Mouse (Mus musculus) spleen, adult 10 weeks (tissue): ENCODE results near the gene Olfr1495. TPM values are rescaled to one million over a fixed set of nuclear protein-coding genes. Genes with fewer than 3 reads are reported as not detected.

Source experiments
- polyA plus RNA-seq: library from polyadenylated mRNA; stranded (reverse); fragments of 350-450 nt; fragmentation: Illumina TruSeq; extraction: RNeasy Lipid Tissue Mini Kit (QIAGEN cat#74804); gene quantifications from one replicate; pipeline ENCODE4 v1.2.3, GENCODE M21; 2015; ENCODE audit warnings: low replicate concordance; ENCODE audit not compliant: insufficient read depth

The Olfr1495 gene
- not detected for polyA plus RNA-seq

DNA sequence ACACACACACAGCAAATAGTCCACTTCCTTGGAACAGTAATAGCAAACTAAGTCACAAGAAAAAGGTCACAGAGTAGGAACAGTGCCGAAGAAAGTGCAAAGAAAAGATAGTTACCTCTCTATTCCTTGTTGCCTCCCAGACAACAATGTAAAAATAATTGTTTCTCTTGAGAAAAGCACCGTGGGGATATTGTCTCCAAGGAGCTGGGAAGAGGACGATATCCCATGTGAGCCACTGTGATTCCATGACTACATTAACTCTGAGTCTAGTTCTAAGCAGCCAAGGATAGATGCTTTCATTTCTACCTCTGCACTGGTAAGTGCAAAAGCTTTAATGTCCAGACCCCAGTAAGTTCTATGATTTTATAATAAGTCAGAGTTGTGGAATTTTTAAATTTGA, at the start of gene Olfr1495:
Gene Olfr1495 (plus strand): TSS at position 301 of the 400 bp plus-strand sequence.

DNA sequence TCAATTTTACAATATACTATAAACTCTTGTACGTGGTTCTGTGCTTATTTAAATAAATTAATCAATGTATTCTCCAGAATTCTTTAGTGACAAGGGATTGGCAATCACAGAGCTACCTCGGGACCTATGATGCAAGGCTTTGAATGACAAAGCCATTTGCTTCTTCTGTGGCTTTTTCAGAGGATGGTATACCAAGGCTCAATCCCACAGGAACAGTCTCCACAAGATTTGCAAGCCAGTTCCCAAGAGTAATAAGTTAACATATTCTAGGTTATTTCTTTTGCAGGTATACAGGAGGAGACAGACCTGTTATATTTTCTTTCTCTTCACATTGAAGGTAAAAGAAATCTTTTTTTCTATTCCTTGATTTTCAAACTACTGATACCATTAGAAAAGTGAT, 41.4 kb upstream of the Olfr1495 start, which contains the start of gene Olfr1493-ps1:
Gene Olfr1493-ps1 (plus strand): TSS at position 301 of the 400 bp plus-strand sequence.

DNA sequence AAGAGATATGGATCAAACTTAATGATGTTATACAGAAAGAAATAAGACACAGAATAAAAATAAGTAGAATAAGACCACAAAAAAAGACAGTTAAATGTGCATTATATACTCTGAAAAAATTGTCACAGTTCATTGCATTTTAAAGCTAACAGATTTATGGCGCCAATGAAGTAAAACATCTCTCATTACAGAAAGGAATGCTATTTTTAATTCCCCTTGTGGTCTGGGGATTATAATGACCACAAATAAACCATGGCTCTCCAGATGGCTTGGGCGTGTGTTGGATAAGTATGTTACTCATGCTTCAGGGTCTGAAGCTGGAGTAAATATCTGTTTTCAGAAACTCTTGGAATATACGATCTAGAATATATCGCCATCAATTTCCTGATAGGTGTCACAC, 25.0 kb upstream of the Olfr1495 start, which contains the start of gene Olfr1494:
Gene Olfr1494 (plus strand): TSS at position 301 of the 400 bp plus-strand sequence.

DNA sequence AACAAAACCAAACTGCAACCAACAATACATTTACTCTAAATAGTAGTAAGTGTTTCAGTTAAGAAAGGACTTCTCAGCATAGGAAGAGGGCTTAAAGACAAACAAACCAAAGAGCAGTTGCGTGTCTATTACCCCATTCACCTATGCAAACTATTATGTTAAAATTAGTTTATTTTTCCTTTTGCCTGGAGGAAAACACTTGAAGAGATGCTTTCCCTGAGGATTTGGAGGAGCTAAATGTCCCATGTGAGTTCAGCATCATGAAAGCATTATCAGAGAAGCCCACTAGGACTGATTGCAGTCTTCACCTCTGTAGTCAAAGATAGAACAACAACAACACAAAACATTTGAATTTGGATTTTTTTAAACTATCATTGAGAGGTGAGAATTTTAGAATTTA, 13.2 kb downstream of the Olfr1495 start, which contains the start of gene Olfr1496:
Gene Olfr1496 (plus strand): TSS at position 301 of the 400 bp plus-strand sequence.

DNA sequence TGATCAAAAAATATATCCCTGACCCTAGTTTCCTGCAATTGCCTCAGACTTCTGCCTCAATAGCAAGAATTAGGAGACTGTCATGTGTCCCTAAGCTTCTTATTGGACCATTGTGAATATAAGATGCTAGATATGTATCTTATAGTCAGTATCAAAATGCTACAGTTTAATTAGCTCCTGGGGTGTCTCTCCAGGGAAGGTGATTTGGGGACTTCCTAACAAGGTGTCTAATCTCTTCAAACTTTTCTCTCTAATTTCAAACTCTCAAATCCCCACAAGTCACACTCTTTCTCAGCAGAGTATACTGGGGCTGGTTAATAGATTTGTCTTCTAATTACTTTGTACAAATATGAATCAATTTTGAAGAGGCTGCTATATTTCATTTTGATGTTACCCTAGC, 33.7 kb downstream of the Olfr1495 start, which contains the start of gene Olfr1497:
Gene Olfr1497 (minus strand): TSS at position 101 of the 400 bp plus-strand sequence.

DNA sequence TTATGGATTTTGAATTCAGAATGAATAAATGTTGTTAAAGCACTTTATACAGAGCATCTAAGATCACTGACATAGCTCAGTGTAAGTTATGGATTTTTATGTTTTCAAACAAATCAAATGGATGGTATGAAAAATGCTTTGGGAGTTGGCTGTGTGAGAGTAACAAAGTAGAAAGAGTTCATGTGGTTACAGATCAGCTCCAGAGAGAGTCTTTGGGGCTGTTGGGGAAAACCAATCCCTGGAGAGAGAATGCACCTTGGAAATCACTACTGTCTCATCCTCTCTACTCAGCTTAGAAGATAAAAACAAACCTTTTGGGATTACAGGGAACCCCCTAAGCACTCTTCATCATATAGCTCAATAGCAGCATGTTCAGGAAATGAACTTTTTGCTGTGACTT, 54.9 kb downstream of the Olfr1495 start, which contains the start of gene Olfr1499:
Gene Olfr1499 (minus strand): TSS at position 101 of the 400 bp plus-strand sequence.

Other genes with a start within 250 kb of the Olfr1495 start
- gene Olfr1480, start 236.7 kb upstream of the Olfr1495 start, polyA plus RNA-seq: not detected
- not detected for gene Olfr1484, start 181.1 kb upstream of the Olfr1495 start, polyA plus RNA-seq
- gene Olfr1487, start 147.2 kb upstream of the Olfr1495 start, polyA plus RNA-seq: not detected
- not detected for gene Olfr1489, start 133.0 kb upstream of the Olfr1495 start, polyA plus RNA-seq
- gene Olfr1490, start 113.5 kb upstream of the Olfr1495 start, polyA plus RNA-seq: not detected
- gene Olfr1491, start 67.3 kb upstream of the Olfr1495 start, polyA plus RNA-seq: not detected
- gene Olfr1493-ps1, start 41.3 kb upstream of the Olfr1495 start, polyA plus RNA-seq: not detected
- not detected for gene Olfr1494, start 24.9 kb upstream of the Olfr1495 start, polyA plus RNA-seq
- gene Olfr1496, start 13.3 kb downstream of the Olfr1495 start, polyA plus RNA-seq: not detected
- not detected for gene Olfr1497, start 33.6 kb downstream of the Olfr1495 start, polyA plus RNA-seq
- gene Olfr1499, start 54.8 kb downstream of the Olfr1495 start, polyA plus RNA-seq: not detected
- not detected for gene Olfr1500, start 65.9 kb downstream of the Olfr1495 start, polyA plus RNA-seq
- gene Olfr1501, start 86.1 kb downstream of the Olfr1495 start, polyA plus RNA-seq: not detected
- not detected for gene Olfr1502, start 97.2 kb downstream of the Olfr1495 start, polyA plus RNA-seq
- not detected for gene Olfr1504, start 133.3 kb downstream of the Olfr1495 start, polyA plus RNA-seq
- not detected for gene Olfr1505, start 148.9 kb downstream of the Olfr1495 start, polyA plus RNA-seq